Comparison of ENCODE assay signal across 8 mouse cellular contexts in genomic region chr14:54433941-54434531, GRCm38 (mm10). TPM values are rescaled to one million over a fixed set of nuclear protein-coding genes. Genes with fewer than 3 reads are reported as not detected.
DNase-seq lines count a peak whose midpoint lies in the region; ATAC-seq and TF ChIP-seq lines count a peak whose summit lies in the region.

No protein-coding gene starts in this region.

- H3K9ac ChIP-seq in kidney, postnatal 0 days (ENCODE audit: low read depth, low read length): peak overlapping the region; percentile 98
- 0 out of 2 replicates have a peak overlapping the region, but pooled peaks have one; percentile 28 for H3K9ac ChIP-seq in heart, embryonic 11.5 days (ENCODE audit: low read depth, low read length)
- H3K9ac ChIP-seq in liver, embryonic 14.5 days (replicated peaks): no peak overlapping the region
- H3K9ac ChIP-seq in neural tube, embryonic 15.5 days (replicated peaks): 0 out of 2 replicates have a peak overlapping the region, but pooled peaks have one; percentile 10

- H3K9me3 ChIP-seq in kidney, postnatal 0 days (replicated peaks; ENCODE audit: low read length): no peaks in the 10 kb centered on the region
- no peaks in the 10 kb centered on the region for H3K9me3 ChIP-seq in heart, embryonic 11.5 days (replicated peaks; ENCODE audit: control insufficient read depth, low read length)
- no peaks in the 10 kb centered on the region for H3K9me3 ChIP-seq in liver, embryonic 14.5 days (ENCODE audit: control insufficient read depth, low read length)
- H3K9me3 ChIP-seq in neural tube, embryonic 15.5 days (replicated peaks): no peaks in the 10 kb centered on the region

- H3K27me3 ChIP-seq in kidney, postnatal 0 days (ENCODE audit: insufficient read depth, low read length): no peaks in the 10 kb centered on the region
- H3K27me3 ChIP-seq in heart, embryonic 11.5 days (ENCODE audit: control insufficient read depth, insufficient read depth, low read length): no peaks in the 10 kb centered on the region
- H3K27me3 ChIP-seq in liver, embryonic 14.5 days (ENCODE audit: control insufficient read depth, insufficient read depth, low read length): peaks cover 33% of the 10 kb centered on the region
- peaks cover 14% of the 10 kb centered on the region; the same call in 1 of the 2 replicates for H3K27me3 ChIP-seq in neural tube, embryonic 15.5 days (replicated peaks)

- DNase-seq in kidney, postnatal 0 days (ENCODE audit: low spot score): peak; percentile 56
- DNase-seq in kidney, adult 11 months: no peak
- DNase-seq in liver, embryonic 14.5 days (ENCODE audit: low read depth in 3 of 3, low spot score in 3 of 3): no peak
- DNase-seq in adrenal gland, postnatal 25 days: no peak
- DNase-seq in right cerebral cortex, postnatal 36 days (ENCODE audit: low spot score in 2 of 2): no peak
- no peak for DNase-seq in kidney, postnatal 36 days

- H3K4me3 ChIP-seq in kidney, postnatal 0 days (replicated peaks; ENCODE audit: low read depth, low read length): peak overlapping the region; percentile 89
- peak overlapping the region; percentile 82 for H3K4me3 ChIP-seq in heart, embryonic 11.5 days (ENCODE audit: low read depth, low read length)
- H3K4me3 ChIP-seq in liver, embryonic 14.5 days (ENCODE audit: insufficient read depth in 1 of 2, low read depth in 2 of 2, low read length in 2 of 2): peak overlapping the region in 1 of 2 experiments; percentile 55; a peak in 1 of 4 replicates
- H3K4me3 ChIP-seq in neural tube, embryonic 15.5 days (replicated peaks): peak overlapping the region; percentile 53

- TF ChIP-seq EP300 in liver, embryonic 14.5 days (IDR thresholded peaks at IDR 0.05; ENCODE audit: low read depth): no peak

- peaks cover 27% of the 10 kb centered on the region for H3K4me1 ChIP-seq in kidney, postnatal 0 days (replicated peaks; ENCODE audit: insufficient read depth, low read length)
- peaks cover 34% of the 10 kb centered on the region for H3K4me1 ChIP-seq in heart, embryonic 11.5 days (ENCODE audit: control insufficient read depth, insufficient read depth, low read length)
- H3K4me1 ChIP-seq in liver, embryonic 14.5 days (replicated peaks; ENCODE audit: control insufficient read depth in 2 of 2, insufficient read depth in 2 of 2, low read length in 1 of 2): peaks cover 0 to 15% of the 10 kb centered on the region in 2 experiments; a peak in 2 of 4 replicates
- H3K4me1 ChIP-seq in neural tube, embryonic 15.5 days: peaks cover 50% of the 10 kb centered on the region

- no peak for TF ChIP-seq CTCF in kidney, postnatal 0 days (IDR thresholded peaks at IDR 0.05; ENCODE audit: low read depth)
- TF ChIP-seq CTCF in liver, embryonic 14.5 days (IDR thresholded peaks at IDR 0.05; ENCODE audit: low read depth): no peak

- peak overlapping the region; percentile 97; the same call in 1 of the 2 replicates for H3K27ac ChIP-seq in kidney, postnatal 0 days
- H3K27ac ChIP-seq in heart, embryonic 11.5 days (ENCODE audit: low read depth, low read length): no peak overlapping the region
- no peak overlapping the region for H3K27ac ChIP-seq in liver, embryonic 14.5 days
- H3K27ac ChIP-seq in neural tube, embryonic 15.5 days (replicated peaks): peak overlapping the region; percentile 86; the same call in 1 of the 2 replicates

- ATAC-seq in kidney, postnatal 0 days (replicated peaks; ENCODE audit: low FRiP score, low read depth): peak; percentile 14
- no peak for ATAC-seq in heart, embryonic 11.5 days (replicated peaks; ENCODE audit: insufficient number of reproducible peaks, low FRiP score, low TSS enrichment)
- peak; percentile 36; the same call in 1 of the 2 replicates for ATAC-seq in liver, embryonic 14.5 days (ENCODE audit: insufficient read depth)
- no peak for ATAC-seq in neural tube, embryonic 15.5 days (ENCODE audit: low FRiP score)

- peak overlapping the region; percentile 70 for H3K4me2 ChIP-seq in kidney, postnatal 0 days (ENCODE audit: low read length)
- peak overlapping the region; percentile 83 for H3K4me2 ChIP-seq in heart, embryonic 11.5 days
- H3K4me2 ChIP-seq in liver, embryonic 14.5 days (ENCODE audit: low read depth): peak overlapping the region; percentile 60
- peak overlapping the region; percentile 75 for H3K4me2 ChIP-seq in neural tube, embryonic 15.5 days

- peaks cover 30% of the 10 kb centered on the region; the same call in 1 of the 2 replicates for H3K36me3 ChIP-seq in kidney, postnatal 0 days (ENCODE audit: insufficient read depth, low read length)
- H3K36me3 ChIP-seq in heart, embryonic 11.5 days (ENCODE audit: control insufficient read depth, insufficient read depth, low read length): peaks cover 12% of the 10 kb centered on the region
- H3K36me3 ChIP-seq in liver, embryonic 14.5 days (replicated peaks; ENCODE audit: control insufficient read depth, insufficient read depth, low read depth): no peaks in the 10 kb centered on the region; the same call in 1 of the 2 replicates
- peaks cover 8% of the 10 kb centered on the region; the same call in 1 of the 2 replicates for H3K36me3 ChIP-seq in neural tube, embryonic 15.5 days

- 30% methylated on average over 12 of the region's 12 CpGs for WGBS in kidney, postnatal 0 days
- 60% methylated on average over 12 of the region's 12 CpGs for WGBS in heart, embryonic 11.5 days (ENCODE audit: insufficient replicate concordance)
- 38% methylated on average over 12 of the region's 12 CpGs for WGBS in liver, embryonic 14.5 days (ENCODE audit: insufficient replicate concordance)
- WGBS in neural tube, embryonic 15.5 days: 72% methylated on average over 12 of the region's 12 CpGs

RNA-seq across cellular contexts. Expression of gene Mmp14, which starts 2.6 kb away (rescaled TPM):
- polyA plus RNA-seq in kidney, postnatal 0 days (2015; fragmentation: Nextera tagmentation; extraction: Ambion mirVana): 107 and 114 TPM in 2 replicates
- 84.3 and 90.2 TPM in 2 replicates for polyA plus RNA-seq in heart, embryonic 11.5 days (2014; fragmentation: Nextera tagmentation; extraction: Ambion mirVana)
- 17.7 and 19.0 TPM in 2 replicates for polyA plus RNA-seq in liver, embryonic 14.5 days (2012; rRNA removed)
- polyA plus RNA-seq in liver, embryonic 14.5 days (2014; fragmentation: Nextera tagmentation; extraction: Ambion mirVana): 14.4 and 15.5 TPM in 2 replicates
- polyA plus RNA-seq in neural tube, embryonic 15.5 days (2015; fragmentation: Nextera tagmentation; extraction: Ambion mirVana): 40.7 and 60.5 TPM in 2 replicates
- 56.4 and 68.5 TPM in 2 replicates for total RNA-seq in adrenal gland, postnatal 25 days (2021)

RNA-seq across cellular contexts. Expression of gene Mrpl52, which starts 7.3 kb away (rescaled TPM):
- 357 and 408 TPM in 2 replicates for polyA plus RNA-seq in kidney, postnatal 0 days (2015; fragmentation: Nextera tagmentation; extraction: Ambion mirVana)
- 242 and 250 TPM in 2 replicates for polyA plus RNA-seq in heart, embryonic 11.5 days (2014; fragmentation: Nextera tagmentation; extraction: Ambion mirVana)
- 107 and 177 TPM in 2 replicates for polyA plus RNA-seq in liver, embryonic 14.5 days (2012; rRNA removed)
- polyA plus RNA-seq in liver, embryonic 14.5 days (2014; fragmentation: Nextera tagmentation; extraction: Ambion mirVana): 218 and 228 TPM in 2 replicates
- polyA plus RNA-seq in neural tube, embryonic 15.5 days (2015; fragmentation: Nextera tagmentation; extraction: Ambion mirVana): 236 and 303 TPM in 2 replicates
- total RNA-seq in adrenal gland, postnatal 25 days (2021): 197 and 205 TPM in 2 replicates

RNA-seq across cellular contexts. Expression of gene Slc7a7, which starts 16.5 kb away (rescaled TPM):
- polyA plus RNA-seq in kidney, postnatal 0 days (2015; fragmentation: Nextera tagmentation; extraction: Ambion mirVana): 27.8 and 36.4 TPM in 2 replicates
- 8.0 TPM in 2 replicates for polyA plus RNA-seq in heart, embryonic 11.5 days (2014; fragmentation: Nextera tagmentation; extraction: Ambion mirVana)
- polyA plus RNA-seq in liver, embryonic 14.5 days (2012; rRNA removed): 7.8 and 8.7 TPM in 2 replicates
- polyA plus RNA-seq in liver, embryonic 14.5 days (2014; fragmentation: Nextera tagmentation; extraction: Ambion mirVana): 4.9 and 6.2 TPM in 2 replicates
- polyA plus RNA-seq in neural tube, embryonic 15.5 days (2015; fragmentation: Nextera tagmentation; extraction: Ambion mirVana): 6.2 and 7.9 TPM in 2 replicates
- total RNA-seq in adrenal gland, postnatal 25 days (2021): 5.4 and 5.9 TPM in 2 replicates

RNA-seq across cellular contexts. Expression of gene Lrp10, which starts 29.9 kb away (rescaled TPM):
- polyA plus RNA-seq in kidney, postnatal 0 days (2015; fragmentation: Nextera tagmentation; extraction: Ambion mirVana): 76.5 and 78.4 TPM in 2 replicates
- polyA plus RNA-seq in heart, embryonic 11.5 days (2014; fragmentation: Nextera tagmentation; extraction: Ambion mirVana): 31.8 and 35.2 TPM in 2 replicates
- 12.8 and 12.9 TPM in 2 replicates for polyA plus RNA-seq in liver, embryonic 14.5 days (2012; rRNA removed)
- polyA plus RNA-seq in liver, embryonic 14.5 days (2014; fragmentation: Nextera tagmentation; extraction: Ambion mirVana): 11.1 and 17.2 TPM in 2 replicates
- polyA plus RNA-seq in neural tube, embryonic 15.5 days (2015; fragmentation: Nextera tagmentation; extraction: Ambion mirVana): 31.8 and 33.7 TPM in 2 replicates
- total RNA-seq in adrenal gland, postnatal 25 days (2021): 109 and 130 TPM in 2 replicates

RNA-seq across cellular contexts. Expression of gene Rem2, which starts 41.9 kb away (rescaled TPM):
- 4.3 and 4.4 TPM in 2 replicates for polyA plus RNA-seq in kidney, postnatal 0 days (2015; fragmentation: Nextera tagmentation; extraction: Ambion mirVana)
- 2.0 TPM in 2 replicates for polyA plus RNA-seq in heart, embryonic 11.5 days (2014; fragmentation: Nextera tagmentation; extraction: Ambion mirVana)
- polyA plus RNA-seq in liver, embryonic 14.5 days (2012; rRNA removed): 0.09 and 0.12 TPM in 2 replicates
- 0.05 TPM in 1 of 2 replicates, not detected in the other for polyA plus RNA-seq in liver, embryonic 14.5 days (2014; fragmentation: Nextera tagmentation; extraction: Ambion mirVana)
- 32.3 and 44.0 TPM in 2 replicates for polyA plus RNA-seq in neural tube, embryonic 15.5 days (2015; fragmentation: Nextera tagmentation; extraction: Ambion mirVana)
- 0.64 and 0.67 TPM in 2 replicates for total RNA-seq in adrenal gland, postnatal 25 days (2021)

Comparison
In these comparisons a context has a peak if more than half of its experiments do, and no peak if none do; other contexts are left out.
1. ATAC-seq: peak in kidney, postnatal 0 days (single experiment) and liver, embryonic 14.5 days (single experiment); none in heart, embryonic 11.5 days (single experiment) and neural tube, embryonic 15.5 days (single experiment).
2. H3K27ac ChIP-seq: peak in kidney, postnatal 0 days (single experiment) and neural tube, embryonic 15.5 days (single experiment); none in heart, embryonic 11.5 days (single experiment) and liver, embryonic 14.5 days (single experiment).
3. Peak in every context shown above with its lines, with median percentiles within 50 percentile points of each other: H3K4me2 ChIP-seq.